23 mouse cellular contexts compared by ENCODE assay signal in the genomic region with DNA sequence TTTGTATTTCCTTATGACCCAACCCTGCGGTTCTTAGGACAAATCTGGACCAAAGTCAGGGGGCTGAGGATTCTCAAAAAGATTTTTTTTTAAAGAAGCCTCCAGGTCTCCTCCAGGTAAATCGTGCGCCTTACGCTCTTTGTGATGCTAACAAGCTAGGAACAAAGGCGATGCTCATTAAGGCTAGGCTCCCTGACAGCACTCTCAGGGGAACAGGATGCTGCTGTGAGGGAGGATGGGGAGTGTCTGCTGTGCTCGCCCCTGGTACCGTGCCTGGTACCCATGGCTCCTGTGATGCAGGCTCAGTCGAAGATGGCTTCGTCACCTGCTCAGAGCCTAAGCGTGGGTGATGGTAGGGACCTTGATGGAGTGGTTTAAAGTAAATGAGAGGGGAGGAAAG. TPM values are rescaled to one million over a fixed set of nuclear protein-coding genes. Genes with fewer than 3 reads are reported as not detected.
DNase-seq lines count a peak whose midpoint lies in the region; ATAC-seq and TF ChIP-seq lines count a peak whose summit lies in the region.
"Had no signal": no experiment of that assay in that cellular context is flagged by ENCODE, and none has a peak within 500 bp of the region (broad histone marks: within the 10 kb centered on the region; RNA-seq: fewer than 3 reads in every experiment).

No protein-coding gene starts in this region.

- no peaks in the 10 kb centered on the region for H3K9me3 ChIP-seq in hindbrain, embryonic 11.5 days (ENCODE audit: control insufficient read depth, low read length)
- H3K9me3 ChIP-seq in hindbrain, embryonic 16.5 days (ENCODE audit: control insufficient read depth, low read length): no peaks in the 10 kb centered on the region
- H3K9me3 ChIP-seq in ES-Bruce4 (replicated peaks; ENCODE audit: control insufficient read depth, insufficient read depth, low read length, poor library complexity, severe bottlenecking): no peaks in the 10 kb centered on the region
- H3K9me3 ChIP-seq in forebrain, postnatal 0 days (ENCODE audit: low read length): no peaks in the 10 kb centered on the region

- TF ChIP-seq EP300 in ES-Bruce4 (IDR thresholded peaks at IDR 0.05; ENCODE audit: insufficient read depth, low read depth, low read length): peak; percentile 91

- no peak overlapping the region for H3K4me3 ChIP-seq in hindbrain, embryonic 11.5 days (ENCODE audit: low read depth, low read length)
- no peak overlapping the region for H3K4me3 ChIP-seq in hindbrain, embryonic 16.5 days (ENCODE audit: low read length)
- no peak overlapping the region for H3K4me3 ChIP-seq in ES-Bruce4 (ENCODE audit: low read depth, low read length)
- no peak overlapping the region for H3K4me3 ChIP-seq in forebrain, postnatal 0 days (ENCODE audit: low read depth, low read length)

- no peak; the same call in 1 of the 2 replicates for ATAC-seq in hindbrain, embryonic 11.5 days (ENCODE audit: low FRiP score)
- no peak for ATAC-seq in hindbrain, embryonic 16.5 days
- peak; percentile 71 for ATAC-seq in forebrain, postnatal 0 days

- DNase-seq in hindbrain, embryonic 11.5 days (ENCODE audit: low spot score): peak; percentile 25
- DNase-seq in brain, embryonic 14.5 days (ENCODE audit: low read depth): peak; percentile 63
- peak; percentile 27 for DNase-seq in forebrain, postnatal 0 days
- no peak for DNase-seq in B cell, adult 2 months
- DNase-seq in kidney, adult 8-10 months: no peak
- DNase-seq in lung, postnatal 10 days: no peak
- DNase-seq: adrenal gland, adult 2 months; cerebellum, adult 11-12 months; cerebellum, postnatal 25 days; gastrocnemius, postnatal 36 days; lung, adult 18-20 months; lung, postnatal 4 days; retina, postnatal 1 day; right cerebral cortex, postnatal 4 days had no signal

- no peak for TF ChIP-seq CTCF in ES-Bruce4 (IDR thresholded peaks at IDR 0.05; ENCODE audit: low read depth, low read length)
- no peak for TF ChIP-seq CTCF in brain, embryonic 14.5 days (IDR thresholded peaks at IDR 0.05; ENCODE audit: borderline replicate concordance, extremely low read depth, insufficient read depth, insufficient read length)
- no peak for TF ChIP-seq CTCF in forebrain, postnatal 0 days (IDR thresholded peaks at IDR 0.05; ENCODE audit: low read depth)

- H3K36me3 ChIP-seq in hindbrain, embryonic 11.5 days (ENCODE audit: control insufficient read depth, insufficient read depth, low read length): no peaks in the 10 kb centered on the region
- no peaks in the 10 kb centered on the region for H3K36me3 ChIP-seq in hindbrain, embryonic 16.5 days (ENCODE audit: control insufficient read depth, insufficient read depth, low read length)
- H3K36me3 ChIP-seq in ES-Bruce4 (ENCODE audit: control insufficient read depth, insufficient read depth, low read length, poor library complexity, severe bottlenecking): no peaks in the 10 kb centered on the region
- no peaks in the 10 kb centered on the region for H3K36me3 ChIP-seq in forebrain, postnatal 0 days (ENCODE audit: insufficient read depth)

- H3K4me2 ChIP-seq in hindbrain, embryonic 11.5 days (replicated peaks; ENCODE audit: low read depth, low read length): no peak overlapping the region
- H3K4me2 ChIP-seq in hindbrain, embryonic 16.5 days (ENCODE audit: low read length): no peak overlapping the region
- no peak overlapping the region for H3K4me2 ChIP-seq in forebrain, postnatal 0 days (ENCODE audit: low read depth)

- no peak overlapping the region for H3K27ac ChIP-seq in hindbrain, embryonic 11.5 days (ENCODE audit: low read depth, low read length)
- no peak overlapping the region for H3K27ac ChIP-seq in hindbrain, embryonic 16.5 days (ENCODE audit: low read depth, low read length)
- H3K27ac ChIP-seq in ES-Bruce4 (ENCODE audit: insufficient read depth, low read length): no peak overlapping the region
- H3K27ac ChIP-seq in forebrain, postnatal 0 days (ENCODE audit: low read depth, low read length): peak overlapping the region; percentile 62

- TF ChIP-seq POLR2A in ES-Bruce4 (IDR thresholded peaks at IDR 0.05; ENCODE audit: insufficient read depth, low read length): no peak
- TF ChIP-seq POLR2A in brain, embryonic 14.5 days (IDR thresholded peaks at IDR 0.05; ENCODE audit: borderline replicate concordance, extremely low read depth, insufficient read depth, insufficient read length, poor library complexity, severe bottlenecking): no peak

- WGBS in hindbrain, embryonic 11.5 days: 31% methylated on average over 10 of the region's 10 CpGs
- WGBS in hindbrain, embryonic 16.5 days: 28% methylated on average over 10 of the region's 10 CpGs
- WGBS in forebrain, postnatal 0 days: 16% methylated on average over 10 of the region's 10 CpGs

- no peak overlapping the region for H3K9ac ChIP-seq in hindbrain, embryonic 11.5 days (ENCODE audit: low read depth, low read length)
- no peak overlapping the region for H3K9ac ChIP-seq in hindbrain, embryonic 16.5 days (ENCODE audit: low read depth, low read length)
- H3K9ac ChIP-seq in ES-Bruce4 (ENCODE audit: low read depth, poor library complexity, severe bottlenecking): no peak overlapping the region
- H3K9ac ChIP-seq in forebrain, postnatal 0 days: no peak overlapping the region

- no peaks in the 10 kb centered on the region for H3K4me1 ChIP-seq in hindbrain, embryonic 11.5 days (replicated peaks; ENCODE audit: control insufficient read depth, insufficient read depth, low read length)
- H3K4me1 ChIP-seq in hindbrain, embryonic 16.5 days (ENCODE audit: control insufficient read depth, insufficient read depth, low read depth, low read length): peaks cover 5% of the 10 kb centered on the region
- H3K4me1 ChIP-seq in ES-Bruce4 (ENCODE audit: control insufficient read depth, insufficient read depth, low read length): peaks cover 2% of the 10 kb centered on the region
- H3K4me1 ChIP-seq in forebrain, postnatal 0 days (ENCODE audit: insufficient read depth): 0 out of 2 replicates have a peak, but pooled peaks cover 4% of the 10 kb centered on the region

- H3K27me3 ChIP-seq in hindbrain, embryonic 11.5 days (ENCODE audit: control insufficient read depth, insufficient read depth, low read length): no peaks in the 10 kb centered on the region
- no peaks in the 10 kb centered on the region for H3K27me3 ChIP-seq in hindbrain, embryonic 16.5 days (replicated peaks; ENCODE audit: control insufficient read depth, insufficient read depth, low read length)
- H3K27me3 ChIP-seq in ES-Bruce4 (ENCODE audit: control insufficient read depth, insufficient read depth, low read length, poor library complexity, severe bottlenecking): no peaks in the 10 kb centered on the region
- no peaks in the 10 kb centered on the region for H3K27me3 ChIP-seq in forebrain, postnatal 0 days (ENCODE audit: insufficient read depth, low read length)

RNA-seq across cellular contexts. Expression of a gene that starts 31.4 kb away (rescaled TPM):
- not detected in 2 replicates for polyA plus RNA-seq in hindbrain, embryonic 11.5 days (2014; fragmentation: Nextera tagmentation; extraction: Ambion mirVana)
- polyA plus RNA-seq in hindbrain, embryonic 16.5 days (2015; fragmentation: Nextera tagmentation; extraction: Ambion mirVana): not detected in 2 replicates
- not detected in 2 replicates for polyA plus RNA-seq in ES-Bruce4 (2011; ENCODE audit: insufficient read depth, insufficient read length, low read depth, missing spikeins)
- polyA plus RNA-seq in brain, embryonic 14.5 days (2012; rRNA removed): 0.06 TPM in 1 of 2 replicates, not detected in the other
- total RNA-seq in forebrain, postnatal 0 days (2014; rRNA removed): not detected in 2 replicates
- not detected in 2 replicates for polyA plus RNA-seq in forebrain, postnatal 0 days (2015; fragmentation: Nextera tagmentation; extraction: Ambion mirVana)
- total RNA-seq: layer of hippocampus, postnatal 25 days; left cerebral cortex, postnatal 36 days; liver, adult 2 months; monocyte, adult 5-6 weeks; neutrophil, adult 5-6 weeks had no signal
- polyA plus RNA-seq: adrenal gland, adult 2 months; kidney, embryonic 14.5 days; large intestine, adult 2 months; liver, adult 2 months had no signal

Comparison
In these comparisons a context has a peak if more than half of its experiments do, and no peak if none do; other contexts are left out.
1. DNase-seq: peak in hindbrain, embryonic 11.5 days (single experiment), brain, embryonic 14.5 days (single experiment) and forebrain, postnatal 0 days (single experiment); none in B cell, adult 2 months (0 of 2), kidney, adult 8-10 months (0 of 2) and lung, postnatal 10 days (single experiment).